1 mouse cellular context compared by ENCODE assay signal in genomic region chr11:74621974-74622669, GRCm38 (mm10).
TF ChIP-seq lines count a peak whose summit lies in the region.

No protein-coding gene starts in this region.

TF ChIP-seq in MEL, 35 proteins besides CTCF, POLR2A, EP300 and RAD21 (continued from another document):
- TF ChIP-seq RCOR1 (IDR thresholded peaks at IDR 0.05; ENCODE audit: low read depth, low read length) (peak; percentile 85), TAL1 (IDR thresholded peaks at IDR 0.05; ENCODE audit: low read length) (peak; percentile 86), TCF12 (IDR thresholded peaks at IDR 0.05; ENCODE audit: low read depth, low read length) (peak; percentile 98), ZNF384 (IDR thresholded peaks at IDR 0.05; ENCODE audit: low read depth, low read length) (peak; percentile 88), MAFK (IDR thresholded peaks at IDR 0.05; ENCODE audit: borderline replicate concordance, low read depth, low read length) (peak; percentile 57; the same call in 1 of the 2 replicates), E2F4 (IDR thresholded peaks at IDR 0.05; ENCODE audit: borderline replicate concordance, low read depth, low read length) (no peak), NELFE (IDR thresholded peaks at IDR 0.05; ENCODE audit: low read depth, low read length) (no peak), ETS1 (IDR thresholded peaks at IDR 0.05; ENCODE audit: low read depth, low read length) (peak; percentile 93), SMC3 (IDR thresholded peaks at IDR 0.05; ENCODE audit: low read depth, low read length) (peak; percentile 5; the same call in 1 of the 2 replicates), HCFC1 (IDR thresholded peaks at IDR 0.05; ENCODE audit: low read depth, low read length) (peak; percentile 18; the same call in 1 of the 2 replicates), CHD2 (IDR thresholded peaks at IDR 0.05; ENCODE audit: low read length) (no peak)
